Mouse (Mus musculus): ENCODE results near the gene Ttll10. TPM values are rescaled to one million over a fixed set of nuclear protein-coding genes. Genes with fewer than 3 reads are reported as not detected.

The Ttll10 gene
- total RNA-seq, 2 experiments from 2014 or later = 0.16 TPM; not detected in 1

DNA sequence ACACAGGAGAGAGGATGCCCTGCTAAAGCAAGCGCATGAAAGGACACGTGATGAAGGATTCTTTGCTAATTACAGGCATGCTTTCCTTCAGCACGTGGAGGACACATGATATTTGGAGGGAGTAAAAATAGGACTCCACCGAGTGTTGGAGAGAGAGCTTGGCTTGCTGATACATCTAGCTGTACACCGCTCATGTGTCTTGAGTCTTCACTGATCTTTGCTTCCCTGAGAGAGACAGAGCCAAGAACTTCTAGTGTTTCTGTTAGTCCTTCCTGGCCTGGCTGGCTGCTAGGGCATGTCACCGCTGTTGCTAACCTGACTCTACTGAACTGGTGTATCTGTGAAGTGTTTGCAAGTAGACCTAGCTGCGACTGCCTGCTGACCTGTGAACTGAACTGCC lies 35.0 kb downstream of the Ttll10 start:
- DNase-seq = no peak

- DNase-seq = no peak
Measured at GRCm38 (mm10) chr4:156023520-156023919, 35.7 kb downstream of the Ttll10 start.

DNA sequence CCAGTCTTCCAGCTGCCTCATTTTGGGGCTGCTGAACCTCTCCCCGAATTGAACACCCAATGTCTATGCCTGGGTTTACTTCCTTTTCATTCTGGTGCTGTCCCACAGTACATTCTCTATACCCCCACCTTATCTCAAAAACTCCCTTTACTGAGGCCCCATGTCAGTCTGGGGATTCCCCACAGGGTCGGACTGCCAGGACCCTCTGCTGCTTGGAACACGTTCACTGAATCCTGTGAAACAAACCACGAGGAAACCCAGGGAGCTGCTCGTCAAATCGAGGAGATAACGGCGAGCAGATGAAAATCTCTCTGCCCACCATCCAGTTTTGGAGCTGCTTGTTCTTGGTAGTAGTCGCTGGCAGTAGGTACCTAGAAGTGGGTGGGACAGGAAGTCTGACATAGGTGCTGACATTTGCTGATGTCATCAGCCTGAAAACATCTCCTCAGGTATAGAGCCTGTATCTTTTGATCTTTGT lies 37.2 kb downstream of the Ttll10 start:
- no peak for DNase-seq

DNA sequence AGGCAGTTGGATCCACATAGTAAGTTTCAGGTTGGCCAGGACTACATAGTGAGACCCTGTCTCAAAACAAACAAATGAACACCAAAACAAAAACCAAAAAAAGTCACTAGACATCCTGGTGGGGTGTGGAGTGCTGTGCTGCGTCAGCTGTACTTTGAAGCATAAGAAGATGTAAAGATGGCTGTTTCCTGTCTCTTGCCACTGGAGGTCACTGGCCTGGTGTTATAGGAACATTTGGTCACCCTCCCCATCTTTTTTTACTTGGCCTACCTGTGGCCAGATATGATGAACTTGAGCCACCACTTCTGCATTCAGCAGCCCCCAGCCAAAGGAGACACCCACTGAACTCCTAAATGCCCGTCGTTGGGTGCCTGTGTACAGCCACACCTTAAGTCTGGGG lies 37.8 kb downstream of the Ttll10 start:
- no peak for DNase-seq

GRCm38 (mm10) chr4:156019771-156020170 lies 39.4 kb downstream of the Ttll10 start:
- DNase-seq = no peak

DNA sequence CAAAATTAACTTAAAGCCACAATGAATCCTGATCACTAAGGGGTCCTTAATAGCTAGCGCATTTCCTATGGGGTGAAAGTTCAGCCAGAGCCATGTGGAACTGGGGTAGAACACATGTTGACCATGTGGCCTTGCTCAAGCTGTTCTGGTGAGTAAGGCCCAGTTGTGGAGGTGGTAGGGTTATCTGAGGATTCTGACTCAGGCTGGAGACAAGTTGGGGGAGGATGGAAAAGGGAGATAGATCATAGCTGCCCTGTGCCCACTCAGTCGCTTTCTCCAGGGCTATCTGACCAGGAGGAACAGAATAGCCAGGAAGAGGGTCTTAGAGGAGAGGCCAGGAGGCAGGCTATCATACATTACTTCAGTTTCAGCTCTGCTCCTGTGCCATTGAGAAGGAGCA lies 44.8 kb downstream of the Ttll10 start:
- DNase-seq = peak; percentile 46 to 57

GRCm38 (mm10) chr4:156013637-156014036 lies 45.6 kb downstream of the Ttll10 start, which contains the start of gene Tnfrsf4:
Gene Tnfrsf4 (plus strand): TSS chr4:156013843.
- DNase-seq = no peak

DNA sequence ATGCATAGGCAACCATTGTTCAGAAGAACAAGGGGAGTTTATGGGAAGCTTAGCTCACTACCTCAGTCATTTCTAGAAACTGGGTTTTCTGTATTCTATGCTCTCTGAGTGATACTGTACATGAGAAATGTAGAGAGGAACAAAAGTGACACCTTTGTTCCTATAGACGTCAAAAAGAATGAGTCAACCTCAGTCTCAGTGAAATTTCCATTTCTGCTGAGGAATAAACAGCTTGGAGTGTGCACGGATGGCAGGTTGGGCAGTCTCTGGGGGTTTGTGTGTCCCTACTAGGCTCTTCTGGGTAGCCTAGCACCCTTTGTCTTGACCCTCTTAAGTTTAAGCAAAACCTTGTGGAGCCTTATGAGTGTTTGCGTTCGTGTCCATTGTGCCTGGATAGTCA lies 50.8 kb downstream of the Ttll10 start:
- no peak for DNase-seq

DNA sequence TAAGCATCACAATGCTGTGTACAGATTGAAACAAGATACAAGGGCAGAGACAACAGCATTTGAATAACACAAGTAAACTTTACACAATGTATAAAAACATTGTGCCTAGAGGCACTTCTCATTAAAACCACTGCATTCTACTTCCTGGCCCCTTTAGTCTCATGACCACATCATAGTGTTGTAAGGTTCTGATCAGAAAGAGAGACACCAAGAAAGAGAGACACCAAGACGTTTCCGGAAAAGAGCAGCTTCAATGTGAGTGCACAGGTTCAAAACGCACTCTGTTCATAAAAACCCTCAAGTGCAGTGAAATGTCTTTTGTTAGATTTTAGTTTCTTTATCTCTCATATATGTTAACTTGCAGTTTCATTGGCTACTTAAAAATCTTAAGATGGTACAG lies 55.1 kb downstream of the Ttll10 start:
- no peak for DNase-seq

DNA sequence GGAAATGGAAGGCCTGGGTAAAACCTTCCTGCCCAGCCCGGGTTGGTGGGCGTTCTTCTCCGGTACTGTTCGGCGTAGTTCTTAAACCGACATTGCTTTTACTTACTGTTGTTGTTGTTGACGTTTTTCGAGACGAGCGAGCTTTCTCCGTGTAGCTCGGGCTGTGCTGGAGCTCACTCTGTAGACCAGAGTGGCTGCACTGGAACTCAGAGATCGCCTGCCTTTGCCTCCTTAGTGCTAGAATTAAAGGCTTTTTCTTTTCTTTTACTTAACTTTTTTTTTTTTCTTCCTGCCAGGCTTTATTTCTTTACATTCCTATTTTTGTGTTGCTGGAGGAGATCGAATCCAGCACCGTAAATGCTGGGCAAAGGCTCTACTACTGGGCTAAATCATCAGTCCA lies 65.6 kb downstream of the Ttll10 start:
- DNase-seq = no peak

DNA sequence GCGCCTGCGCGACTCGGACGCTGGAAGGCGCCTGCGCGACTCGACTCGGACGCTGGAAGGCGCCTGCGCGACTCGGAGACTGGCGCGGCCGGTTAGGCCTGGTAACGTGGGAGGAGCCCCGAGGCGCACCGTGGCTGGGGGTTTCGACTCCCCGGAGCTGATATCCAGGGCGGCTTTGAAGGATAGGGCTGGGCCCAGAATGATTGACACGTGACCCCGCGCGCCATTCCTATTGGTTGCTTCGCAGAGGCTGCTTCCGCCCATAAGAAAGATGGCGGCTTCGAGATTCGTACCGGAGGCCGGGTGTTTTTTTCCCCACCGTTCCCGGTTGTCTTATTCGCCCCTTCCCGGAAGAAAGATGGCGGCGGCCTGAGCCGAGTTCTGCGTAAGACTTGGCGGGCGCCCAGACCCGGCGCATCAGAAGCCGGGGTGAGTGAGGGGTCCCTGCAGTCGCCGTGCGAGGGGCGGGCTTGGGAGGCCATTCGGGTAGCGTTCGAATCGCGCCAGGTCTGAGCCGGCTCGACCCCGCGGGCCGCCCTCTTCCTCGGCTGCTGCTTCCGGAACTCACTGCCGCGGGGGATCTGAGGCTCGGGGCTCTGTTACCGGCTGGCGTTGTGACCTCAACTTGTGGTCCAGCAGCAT lies 66.2 kb downstream of the Ttll10 start:
- peak; percentile 95 for DNase-seq

- DNase-seq = peak; percentile 84 to 89
Measured at GRCm38 (mm10) chr4:155992241-155992905, 66.8 kb downstream of the Ttll10 start, which contains the start of the genes B3galt6 and Sdf4. Gene B3galt6 (minus strand): TSS chr4:155992649. Gene Sdf4 (plus strand): TSS chr4:155992872.

DNA sequence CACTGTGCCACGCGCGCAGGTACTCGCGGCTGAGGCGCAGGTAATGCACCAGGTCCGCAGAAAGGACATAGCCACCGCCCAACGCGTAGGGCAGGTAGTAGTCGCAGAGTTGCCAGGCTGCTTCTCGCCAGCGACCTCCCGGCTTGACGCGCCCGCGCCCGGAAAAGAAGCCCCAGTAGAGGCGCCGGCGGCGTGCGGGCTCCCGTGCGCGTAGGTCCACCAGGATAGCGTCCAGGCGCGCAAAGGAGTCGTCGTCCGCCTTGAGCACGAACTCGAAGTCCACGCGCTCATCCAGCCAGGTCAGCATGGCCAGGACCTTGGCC lies 67.3 kb downstream of the Ttll10 start:
- DNase-seq = no peak

GRCm38 (mm10) chr4:155991211-155991907 lies 67.9 kb downstream of the Ttll10 start:
- DNase-seq = no peak

Small RNA genes within 50 kb of the gene (microRNA-seq; reads per million reads assigned to microRNA genes)
- gene Mir200a (1.7 reads per million), gene Mir200b (19.2 reads per million, percentile 33 among the genes with 10 or more reads in this experiment), gene Mir429 (7.7 reads per million, percentile 20 among the genes with 10 or more reads in this experiment)

Other genes with a start within 250 kb of the Ttll10 start
- 100 to 1,000 TPM in 1 of 2 experiments, 10 to 100 TPM in 1; 86.3 to 122 TPM for gene Ccnl2, start 246.9 kb downstream of the Ttll10 start, total RNA-seq (2021)
- gene Aurkaip1, start 228.1 kb downstream of the Ttll10 start, total RNA-seq (2021) = 100 to 1,000 TPM; 140 to 170 TPM
- gene Mxra8, start 219.7 kb downstream of the Ttll10 start, total RNA-seq (2021) = 10 to 100 TPM; 40.2 to 47.0 TPM
- 10 to 100 TPM; 61.2 to 61.7 TPM for gene Dvl1, start 212.0 kb downstream of the Ttll10 start, total RNA-seq (2021)
- gene Tas1r3, start 196.1 kb downstream of the Ttll10 start, total RNA-seq (2021) = under 1 TPM; 0.23 TPM
- 10 to 100 TPM in 1 of 2 experiments, 1 to 10 TPM in 1; 9.7 to 21.8 TPM for gene Cptp, start 190.0 kb downstream of the Ttll10 start, total RNA-seq (2021)
- 10 to 100 TPM; 30.1 to 34.7 TPM for gene Ints11, start 189.9 kb downstream of the Ttll10 start, total RNA-seq (2021)
- 10 to 100 TPM; 25.1 to 28.1 TPM for gene Pusl1, start 167.6 kb downstream of the Ttll10 start, total RNA-seq (2021)
- gene Acap3, start 167.6 kb downstream of the Ttll10 start, total RNA-seq (2021) = 10 to 100 TPM; 20.1 to 20.7 TPM
- gene Ube2j2, start 115.6 kb downstream of the Ttll10 start, total RNA-seq (2021) = 10 to 100 TPM; 70.9 to 81.5 TPM
- 10 to 100 TPM; 43.5 to 89.3 TPM for gene C1qtnf12, start 97.1 kb downstream of the Ttll10 start, total RNA-seq (2021)
- 1 to 10 TPM; 7.6 to 8.0 TPM for gene B3galt6, start 66.8 kb downstream of the Ttll10 start, total RNA-seq (2021)
- gene Sdf4, start 66.5 kb downstream of the Ttll10 start, total RNA-seq (2021) = 100 to 1,000 TPM; 266 to 276 TPM
- under 1 TPM; 0.43 to 0.89 TPM for gene Tnfrsf4, start 45.6 kb downstream of the Ttll10 start, total RNA-seq (2021)
- under 1 TPM in 1 of 2 experiments, not detected in 1; 0.40 TPM for gene Tnfrsf18, start 33.2 kb downstream of the Ttll10 start, total RNA-seq (2021)
- gene 9430015G10Rik, start 50.6 kb upstream of the Ttll10 start, total RNA-seq (2021) = 10 to 100 TPM; 10.4 to 11.5 TPM
- gene Rnf223, start 71.1 kb upstream of the Ttll10 start, total RNA-seq (2021) = under 1 TPM in 1 of 2 experiments, not detected in 1; 0.10 TPM
- 10 to 100 TPM; 33.2 to 49.6 TPM for gene Agrn, start 138.1 kb upstream of the Ttll10 start, total RNA-seq (2021)
- gene Isg15, start 141.4 kb upstream of the Ttll10 start, total RNA-seq (2021) = 1 to 10 TPM; 7.5 to 9.0 TPM
- gene AW011738, start 143.9 kb upstream of the Ttll10 start, total RNA-seq (2021) = 1 to 10 TPM; 3.5 to 6.0 TPM
- gene Perm1, start 156.5 kb upstream of the Ttll10 start, total RNA-seq (2021) = 1 to 10 TPM; 1.8 to 2.9 TPM
- 10 to 100 TPM; 21.5 to 23.0 TPM for gene Plekhn1, start 175.4 kb upstream of the Ttll10 start, total RNA-seq (2021)
- 10 to 100 TPM; 41.3 to 45.7 TPM for gene Noc2l, start 176.6 kb upstream of the Ttll10 start, total RNA-seq (2021)
- 1 to 10 TPM; 1.2 to 2.3 TPM for gene Samd11, start 196.2 kb upstream of the Ttll10 start, total RNA-seq (2021)